Mouse (Mus musculus) spleen, adult 2 months (tissue): ENCODE data around the gene 5330417H12Rik.

Experiments used
- CTCF ChIP-seq: fragments of 200-500 bp; IDR thresholded peaks from 2 replicates; pipeline ENCODE4 v1.5.1; 2011; ENCODE audit warnings: mild to moderate bottlenecking, inconsistent platforms; ENCODE audit not compliant: insufficient read depth, insufficient read length, insufficient replicate concordance; ENCODE audit errors: extremely low read depth
- POLR2A ChIP-seq: fragments of 200-500 bp; IDR thresholded peaks from 2 replicates; pipeline ENCODE4 v1.6.1; 2011; ENCODE audit warnings: low read depth, low read length, inconsistent platforms

GRCm38 (mm10) chr7:107619225-107619624 lies 5.7 kb downstream of the 5330417H12Rik start:
- TF ChIP-seq CTCF (no peak), POLR2A (no peak)
